Mouse (Mus musculus) limb, embryonic 12.5 days (tissue): ENCODE results near the gene Hcar1. TPM values are rescaled to one million over a fixed set of nuclear protein-coding genes. Genes with fewer than 3 reads are reported as not detected.
A peak's percentile ranks its signal among the peaks of the same experiment; 100 is the strongest.

Experiments used
- ATAC-seq: fragments of 200-750 bp; cut with Nextera tagmentation; 2 replicates; pipeline ENCODE4 v1.8.0; 2017; ENCODE audit warnings: low read depth, moderate TSS enrichment; ENCODE audit not compliant: insufficient number of reproducible peaks, insufficient read depth, low FRiP score, low TSS enrichment
- H3K27ac ChIP-seq: fragments of 300-500 bp; sonication (generic); 2 replicates; pipeline ENCODE4 v1.5.1; 2016; ENCODE audit warnings: mild to moderate bottlenecking, moderate library complexity
- H3K27me3 ChIP-seq: fragments of 300-500 bp; sonication (generic); 2 replicates; pipeline ENCODE4 v1.6.1; 2016; ENCODE audit warnings: mild to moderate bottlenecking, moderate library complexity
- H3K36me3 ChIP-seq: fragments of 300-500 bp; sonication (generic); 2 replicates; pipeline ENCODE4 v1.6.1; 2016; ENCODE audit warnings: mild to moderate bottlenecking, moderate library complexity
- H3K4me1 ChIP-seq: fragments of 300-500 bp; sonication (generic); replicated peaks from 2 replicates; pipeline ENCODE4 v1.6.1; 2016
- H3K4me2 ChIP-seq: fragments of 300-500 bp; sonication (generic); 2 replicates; pipeline ENCODE4 v1.6.1; 2016; ENCODE audit warnings: mild to moderate bottlenecking, moderate library complexity
- H3K4me3 ChIP-seq: fragments of 300-500 bp; sonication (generic); replicated peaks from 2 replicates; pipeline ENCODE4 v1.5.1; 2016; ENCODE audit warnings: mild to moderate bottlenecking
- H3K9ac ChIP-seq: fragments of 300-500 bp; sonication (generic); replicated peaks from 2 replicates; pipeline ENCODE4 v1.6.1; 2016; ENCODE audit warnings: mild to moderate bottlenecking, moderate library complexity
- H3K9me3 ChIP-seq: fragments of 300-500 bp; sonication (generic); 2 replicates; pipeline ENCODE4 v1.6.1; 2016; ENCODE audit warnings: mild to moderate bottlenecking, moderate library complexity
- WGBS: fragments of 180-500 bp; shearing (Covaris S2); methylation state at CpG from one replicate; pipeline ENCODE4 v1.1.7; 2016; 5-methylcytosine and 5-hydroxymethylcytosine counted together
- polyA plus RNA-seq: library from polyadenylated mRNA; unstranded; fragments of >200 nt; fragmentation: Nextera tagmentation; extraction: Ambion mirVana; gene quantifications from 2 replicates; pipeline ENCODE4 v1.2.1, GENCODE M21; 2016

Gene Hcar1
- polyA plus RNA-seq, 1 experiment from 2014 or later = not detected

- Histone ChIP-seq H3K27ac (no peak overlapping the region), H3K4me1 (peaks cover 7% of the 10 kb centered on the region; the same call in 1 of the 2 replicates), H3K9me3 (no peaks in the 10 kb centered on the region), H3K27me3 (no peaks in the 10 kb centered on the region), H3K4me3 (no peak overlapping the region), H3K4me2 (no peak overlapping the region), H3K36me3 (no peaks in the 10 kb centered on the region), H3K9ac (no peak overlapping the region)
- ATAC-seq = no peak
- 91% methylated on average over 14 of the region's 14 CpGs for WGBS
These were observed 15.9 kb downstream of the Hcar1 start for GRCm38 (mm10) chr5:123863934-123864333.

- no peak overlapping the region for H3K4me2 ChIP-seq
These were observed 17.2 kb downstream of the Hcar1 start for GRCm38 (mm10) chr5:123862374-123863350.

GRCm38 (mm10) chr5:123858798-123859197 lies 21.0 kb downstream of the Hcar1 start:
- WGBS = 77% methylated on average over 11 of the region's 11 CpGs

More at GRCm38 (mm10) chr5:123862374-123863350, 17.2 kb downstream of the Hcar1 start:
- Histone ChIP-seq H3K27ac (no peak overlapping the region), H3K4me3 (no peak overlapping the region), H3K36me3 (no peaks in the 10 kb centered on the region), H3K9me3 (no peaks in the 10 kb centered on the region), H3K4me1 (peaks cover 7% of the 10 kb centered on the region; the same call in 1 of the 2 replicates), H3K9ac (no peak overlapping the region), H3K27me3 (no peaks in the 10 kb centered on the region)
- ATAC-seq = no peak
- 87% methylated on average over 15 of the region's 15 CpGs for WGBS

GRCm38 (mm10) chr5:123854511-123854910 lies 25.3 kb downstream of the Hcar1 start:
- Histone ChIP-seq H3K27ac (no peak overlapping the region), H3K9me3 (peaks cover 6% of the 10 kb centered on the region; the same call in 1 of the 2 replicates), H3K27me3 (no peaks in the 10 kb centered on the region), H3K36me3 (no peaks in the 10 kb centered on the region), H3K4me2 (no peak overlapping the region), H3K4me1 (peaks cover 5% of the 10 kb centered on the region; the same call in 1 of the 2 replicates), H3K9ac (no peak overlapping the region), H3K4me3 (no peak overlapping the region)
- ATAC-seq = no peak
- 91% methylated on average over 9 of the region's 9 CpGs for WGBS

More at GRCm38 (mm10) chr5:123858798-123859197, 21.0 kb downstream of the Hcar1 start:
- peaks cover 7% of the 10 kb centered on the region; the same call in 1 of the 2 replicates for H3K4me1 ChIP-seq
- H3K9me3 ChIP-seq = peaks cover 6% of the 10 kb centered on the region; the same call in 1 of the 2 replicates
- no peak overlapping the region for H3K4me2 ChIP-seq
- no peak overlapping the region for H3K27ac ChIP-seq
- H3K4me3 ChIP-seq = no peak overlapping the region
- H3K27me3 ChIP-seq = no peaks in the 10 kb centered on the region
- ATAC-seq = no peak
- H3K36me3 ChIP-seq = no peaks in the 10 kb centered on the region
- no peak overlapping the region for H3K9ac ChIP-seq

- Histone ChIP-seq H3K9ac (no peak overlapping the region), H3K9me3 (peaks cover 6% of the 10 kb centered on the region; the same call in 1 of the 2 replicates), H3K36me3 (no peaks in the 10 kb centered on the region), H3K4me1 (no peaks in the 10 kb centered on the region; the same call in 1 of the 2 replicates), H3K4me2 (no peak overlapping the region), H3K27ac (no peak overlapping the region), H3K27me3 (no peaks in the 10 kb centered on the region), H3K4me3 (no peak overlapping the region)
- ATAC-seq = no peak
- WGBS = 87% methylated on average over 11 of the region's 11 CpGs
These were observed 25.8 kb downstream of the Hcar1 start for GRCm38 (mm10) chr5:123853877-123854504.

- Histone ChIP-seq H3K9ac (no peak overlapping the region), H3K4me1 (no peaks in the 10 kb centered on the region), H3K9me3 (peaks cover 6% of the 10 kb centered on the region; the same call in 1 of the 2 replicates), H3K4me3 (no peak overlapping the region), H3K27ac (no peak overlapping the region), H3K36me3 (no peaks in the 10 kb centered on the region), H3K27me3 (no peaks in the 10 kb centered on the region), H3K4me2 (no peak overlapping the region)
- no peak for ATAC-seq
- WGBS = 33% methylated on average over 2 of the region's 2 CpGs
These were observed 28.4 kb downstream of the Hcar1 start for GRCm38 (mm10) chr5:123851398-123851797.

GRCm38 (mm10) chr5:123844316-123844715 lies 35.5 kb downstream of the Hcar1 start:
- 95% methylated on average over 14 of the region's 14 CpGs for WGBS
- Histone ChIP-seq H3K27ac (no peak overlapping the region), H3K4me3 (no peak overlapping the region), H3K36me3 (no peaks in the 10 kb centered on the region), H3K9ac (no peak overlapping the region), H3K27me3 (no peaks in the 10 kb centered on the region), H3K4me1 (no peaks in the 10 kb centered on the region), H3K9me3 (no peaks in the 10 kb centered on the region), H3K4me2 (no peak overlapping the region)
- ATAC-seq = no peak

GRCm38 (mm10) chr5:123843816-123844215 lies 36.0 kb downstream of the Hcar1 start:
- no peak for ATAC-seq
- no peak overlapping the region for H3K9ac ChIP-seq
- H3K9me3 ChIP-seq = no peaks in the 10 kb centered on the region
- H3K4me2 ChIP-seq = no peak overlapping the region
- H3K4me1 ChIP-seq = no peaks in the 10 kb centered on the region
- no peaks in the 10 kb centered on the region for H3K27me3 ChIP-seq
- no peak overlapping the region for H3K27ac ChIP-seq
- H3K4me3 ChIP-seq = no peak overlapping the region
- WGBS = 55% methylated on average over 4 of the region's 4 CpGs
- H3K36me3 ChIP-seq = no peaks in the 10 kb centered on the region

- H3K9me3 ChIP-seq = no peaks in the 10 kb centered on the region
- H3K27me3 ChIP-seq = no peaks in the 10 kb centered on the region
- no peaks in the 10 kb centered on the region for H3K4me1 ChIP-seq
- H3K36me3 ChIP-seq = no peaks in the 10 kb centered on the region
- H3K27ac ChIP-seq = no peak overlapping the region
- no peak overlapping the region for H3K9ac ChIP-seq
- no peak for ATAC-seq
- 64% methylated on average over 3 of the region's 3 CpGs for WGBS
- no peak overlapping the region for H3K4me2 ChIP-seq
- no peak overlapping the region for H3K4me3 ChIP-seq
These were observed 36.9 kb downstream of the Hcar1 start for GRCm38 (mm10) chr5:123842935-123843282.

- Histone ChIP-seq H3K4me3 (no peak overlapping the region), H3K4me1 (no peaks in the 10 kb centered on the region), H3K4me2 (no peak overlapping the region), H3K36me3 (no peaks in the 10 kb centered on the region), H3K9me3 (no peaks in the 10 kb centered on the region), H3K9ac (no peak overlapping the region), H3K27me3 (no peaks in the 10 kb centered on the region), H3K27ac (no peak overlapping the region)
- WGBS = 63% methylated on average over 11 of the region's 11 CpGs
- no peak for ATAC-seq
These were observed 37.4 kb downstream of the Hcar1 start for GRCm38 (mm10) chr5:123842221-123842934.

- Histone ChIP-seq H3K4me2 (no peak overlapping the region), H3K4me3 (no peak overlapping the region), H3K27me3 (no peaks in the 10 kb centered on the region), H3K36me3 (no peaks in the 10 kb centered on the region), H3K4me1 (no peaks in the 10 kb centered on the region), H3K9me3 (no peaks in the 10 kb centered on the region), H3K9ac (0 out of 2 replicates have a peak overlapping the region, but pooled peaks have one; percentile 4), H3K27ac (no peak overlapping the region)
- no peak for ATAC-seq
- whole genome bisulfite sequencing = 65% methylated on average over 4 of the region's 4 CpGs
These were observed 42.4 kb downstream of the Hcar1 start for GRCm38 (mm10) chr5:123837371-123837770.
